Mouse (Mus musculus) layer of hippocampus, adult 2 months (tissue): ENCODE data around the gene Prtn3. TPM values are rescaled to one million over a fixed set of nuclear protein-coding genes. Genes with fewer than 3 reads are reported as not detected.

ENCODE experiments used
- DNase-seq, 2 experiments: peaks; one replicate each; pipeline ENCODE4 v3.0.0; 2022; ENCODE audit warnings: low spot score in 2 of 2
- H3K27ac ChIP-seq: fragments of 200-600 bp; 2 replicates; pipeline ENCODE4 v1.8.1; 2022
- H3K4me3 ChIP-seq: fragments of 200-600 bp; 2 replicates; pipeline ENCODE4 v1.8.1; 2022; ENCODE audit warnings: mild to moderate bottlenecking
- CTCF ChIP-seq: fragments of 200-600 bp; conservative IDR thresholded peaks from 2 replicates; pipeline ENCODE4 v1.8.1; 2022; ENCODE audit warnings: antibody characterized with exemption, mild to moderate bottlenecking, moderate library complexity
- total RNA-seq, 2 experiments: library from RNA; stranded (reverse); gene quantifications; 2 replicates each; pipeline ENCODE4 v1.2.3; 2021

The Prtn3 gene
- total RNA-seq, 2 experiments from 2014 or later: 1.5 to 2.6 TPM

GRCm38 (mm10) chr10:79857894-79858293 lies 16.4 kb upstream of the Prtn3 start:
- TF ChIP-seq CTCF: no peak
- DNase-seq: no peak
- Histone ChIP-seq H3K4me3 (peak overlapping the region; percentile 100; the same call in 1 of the 2 replicates), H3K27ac (peak overlapping the region; percentile 100)

DNA sequence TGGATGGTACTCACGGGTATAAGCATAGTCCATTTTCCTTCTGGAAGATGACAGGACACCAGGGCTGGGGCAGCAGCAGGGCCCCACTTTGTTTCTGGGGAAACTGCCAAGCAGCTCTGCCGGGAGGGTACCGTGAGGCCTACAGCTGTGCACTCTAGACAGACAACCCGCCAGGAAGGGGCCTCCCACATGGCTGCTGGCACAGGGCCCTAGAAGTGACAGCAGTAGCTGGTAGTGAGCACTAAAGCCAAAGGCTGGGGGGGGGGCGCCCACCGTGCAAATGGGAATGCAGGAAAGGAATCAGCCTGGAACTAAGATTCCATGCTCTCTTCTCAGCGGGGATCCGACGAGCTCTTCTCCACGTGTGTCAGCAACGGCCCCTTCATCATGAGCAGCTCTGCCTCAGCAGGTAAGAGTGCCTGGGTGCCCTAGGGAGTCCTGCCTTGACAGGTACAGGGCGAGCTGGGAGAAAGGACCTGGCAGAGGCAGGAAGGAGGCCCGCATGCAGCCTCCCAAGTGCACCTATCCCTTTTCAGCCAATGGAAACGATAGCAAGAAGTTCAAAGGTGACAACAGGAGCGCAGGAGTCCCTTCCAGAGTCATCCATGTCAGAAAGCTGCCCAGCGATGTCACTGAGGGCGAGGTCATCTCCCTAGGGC lies 15.7 kb upstream of the Prtn3 start:
- Histone ChIP-seq H3K4me3 (peak overlapping the region; percentile 100; the same call in 1 of the 2 replicates), H3K27ac (peak overlapping the region; percentile 100)
- peak; percentile 75 to 82 for DNase-seq
- no peak for TF ChIP-seq CTCF

- DNase-seq: no peak
- Histone ChIP-seq H3K4me3 (no peak overlapping the region; the same call in 1 of the 2 replicates), H3K27ac (peak overlapping the region; percentile 100; the same call in 1 of the 2 replicates)
- TF ChIP-seq CTCF: no peak
Measured at GRCm38 (mm10) chr10:79859116-79859515, 15.2 kb upstream of the Prtn3 start.

GRCm38 (mm10) chr10:79860079-79860911 lies 14.0 kb upstream of the Prtn3 start:
- no peak overlapping the region for H3K4me3 ChIP-seq
- H3K27ac ChIP-seq: no peak overlapping the region
- TF ChIP-seq CTCF: no peak

DNA sequence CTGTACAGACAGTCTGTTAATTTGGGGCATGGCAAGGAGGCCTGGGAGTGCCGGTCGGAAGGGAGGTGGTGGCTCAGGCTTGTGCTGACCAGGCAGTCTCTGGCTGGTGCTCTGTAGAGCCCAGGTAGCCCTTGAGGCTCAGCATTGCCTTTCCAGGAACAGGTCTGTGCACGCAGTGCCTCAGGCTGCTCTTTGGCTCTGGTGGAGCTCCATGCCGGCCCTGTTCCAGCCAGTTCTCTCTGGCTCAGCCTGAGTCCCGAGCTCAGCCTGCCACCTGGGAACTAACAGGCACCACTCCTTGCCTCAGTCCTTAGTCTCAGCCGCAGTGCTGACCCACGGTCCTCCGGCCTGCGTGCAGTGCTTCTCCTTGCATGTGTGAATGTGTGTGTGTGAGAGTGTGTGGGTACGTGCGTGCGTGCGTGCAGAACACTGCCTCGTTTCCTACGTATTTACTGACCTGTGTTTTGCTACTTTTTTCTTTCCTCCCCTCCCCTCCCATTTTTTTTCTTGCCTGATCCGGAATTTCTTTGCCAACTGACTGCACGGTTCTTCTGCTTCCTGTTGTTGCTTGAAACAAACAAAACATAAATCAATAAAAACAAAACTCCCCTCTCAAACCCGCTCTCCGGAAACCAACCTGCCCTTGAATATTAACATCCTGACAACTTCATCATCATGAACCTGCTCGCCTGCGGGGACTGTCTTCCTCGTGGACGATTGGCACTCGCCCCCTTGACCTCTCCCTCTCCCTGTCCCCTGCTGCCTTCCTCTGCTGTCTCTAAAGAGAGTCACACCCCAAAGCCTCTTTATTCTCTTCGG lies 12.8 kb upstream of the Prtn3 start:
- no peak for TF ChIP-seq CTCF
- Histone ChIP-seq H3K4me3 (no peak overlapping the region), H3K27ac (no peak overlapping the region)
- DNase-seq: no peak

More at GRCm38 (mm10) chr10:79860079-79860911, 14.0 kb upstream of the Prtn3 start:
- DNase-seq: no peak

DNA sequence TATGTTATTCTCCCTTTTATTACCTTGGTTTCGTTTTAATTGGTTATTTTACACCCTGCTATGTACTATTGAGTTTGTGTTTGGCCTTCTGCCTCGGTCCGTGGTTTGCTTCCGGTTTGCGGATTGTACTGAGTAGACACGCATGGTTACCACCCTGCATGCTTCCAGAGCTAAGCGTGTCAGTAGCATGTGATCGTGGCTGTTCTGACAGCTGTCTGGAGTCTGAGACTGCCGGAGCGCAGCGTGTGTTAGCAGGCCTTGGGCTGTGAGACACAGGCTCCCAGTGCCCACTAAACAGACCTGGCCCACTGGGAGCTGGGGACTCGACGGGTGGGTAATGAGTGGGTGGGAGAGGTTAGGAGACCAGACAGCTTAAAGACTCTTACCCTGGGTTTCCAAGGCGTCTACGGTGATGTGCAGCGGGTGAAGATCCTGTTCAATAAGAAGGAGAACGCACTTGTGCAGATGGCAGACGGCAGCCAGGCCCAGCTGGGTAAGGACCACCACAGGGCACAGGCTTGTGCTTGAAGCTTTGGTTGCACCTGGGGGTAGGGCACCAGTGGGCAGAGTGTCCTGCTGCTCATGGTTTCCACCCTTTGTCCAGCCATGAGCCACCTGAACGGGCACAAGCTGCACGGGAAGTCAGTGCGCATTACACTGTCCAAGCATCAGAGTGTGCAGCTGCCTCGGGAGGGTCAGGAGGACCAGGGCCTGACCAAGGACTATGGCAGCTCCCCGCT lies 12.1 kb upstream of the Prtn3 start:
- H3K4me3 ChIP-seq: no peak overlapping the region
- H3K27ac ChIP-seq: no peak overlapping the region
- TF ChIP-seq CTCF: no peak
- DNase-seq: no peak

- no peak for TF ChIP-seq CTCF
- H3K4me3 ChIP-seq: no peak overlapping the region
- H3K27ac ChIP-seq: no peak overlapping the region
- no peak for DNase-seq
Measured at GRCm38 (mm10) chr10:79862925-79863324, 11.4 kb upstream of the Prtn3 start.

DNA sequence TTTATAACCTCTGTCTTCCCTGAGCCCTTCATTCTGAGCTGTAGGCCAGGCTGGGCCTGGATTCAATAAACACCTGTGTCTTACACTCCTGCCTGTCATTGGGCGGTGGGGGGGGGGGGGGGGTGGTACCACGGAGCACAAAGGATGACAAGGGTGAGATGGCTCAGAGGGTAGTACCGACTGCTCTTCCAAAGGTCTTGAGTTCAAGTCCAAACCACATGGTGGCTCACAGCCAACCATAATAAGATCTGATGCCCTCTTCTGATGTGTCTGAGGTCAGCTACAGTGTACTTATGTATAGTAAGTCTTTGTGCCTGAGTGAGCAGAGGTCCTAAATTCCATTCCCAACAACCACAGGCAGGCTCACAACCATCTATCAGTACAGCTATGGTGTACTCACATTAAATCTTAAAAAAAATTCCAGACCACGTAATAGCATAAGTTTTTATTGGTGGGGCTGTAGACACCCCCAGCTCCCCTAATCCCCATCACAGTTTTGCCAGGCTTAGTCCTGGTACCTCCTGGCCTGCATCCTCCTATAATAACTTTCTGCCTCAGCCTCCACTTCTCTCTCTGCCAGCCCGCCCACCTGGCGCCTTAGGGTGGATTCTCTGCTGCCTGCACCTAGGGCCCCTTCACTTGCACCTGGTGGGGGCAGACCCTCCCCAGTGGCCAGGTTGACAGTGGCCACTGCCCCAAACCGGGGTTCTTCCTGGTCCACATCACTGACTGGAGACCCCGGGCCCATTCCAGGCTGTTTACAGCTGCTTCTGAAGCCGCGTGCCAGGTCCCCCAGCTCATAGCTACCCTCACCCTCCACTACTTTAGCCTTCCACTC lies 9.7 kb upstream of the Prtn3 start:
- Histone ChIP-seq H3K4me3 (no peak overlapping the region), H3K27ac (no peak overlapping the region)
- no peak for TF ChIP-seq CTCF
- no peak for DNase-seq

- H3K27ac ChIP-seq: no peak overlapping the region
- H3K4me3 ChIP-seq: no peak overlapping the region
- DNase-seq: no peak
- TF ChIP-seq CTCF: no peak
Measured at GRCm38 (mm10) chr10:79865189-79865601, 9.1 kb upstream of the Prtn3 start.

- no peak for DNase-seq
- Histone ChIP-seq H3K4me3 (no peak overlapping the region), H3K27ac (no peak overlapping the region)
- TF ChIP-seq CTCF: peak; percentile 54
Measured at GRCm38 (mm10) chr10:79865801-79866295, 8.4 kb upstream of the Prtn3 start.

DNA sequence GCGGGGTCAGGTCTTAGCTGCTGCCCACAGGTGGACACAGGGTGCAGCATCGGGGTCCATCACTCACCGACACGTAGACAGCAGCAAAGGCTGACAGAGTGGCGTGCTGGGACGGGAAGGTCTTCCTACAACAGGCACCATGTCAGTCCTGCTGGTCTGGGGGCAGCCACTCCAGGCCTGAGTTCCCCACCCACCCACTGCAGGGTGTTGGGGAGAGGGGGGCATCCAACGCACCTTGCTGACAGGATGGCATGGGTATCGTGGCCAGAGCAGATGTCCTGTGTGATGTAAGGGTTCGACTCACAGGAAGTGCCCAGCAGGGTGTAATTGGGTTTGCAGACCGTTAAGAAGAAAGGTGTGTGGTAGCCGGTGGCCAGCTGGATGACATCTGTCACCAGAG lies 7.7 kb upstream of the Prtn3 start:
- no peak overlapping the region for H3K4me3 ChIP-seq
- no peak for TF ChIP-seq CTCF
- no peak for DNase-seq
- H3K27ac ChIP-seq: no peak overlapping the region
